Mouse (Mus musculus) 416B (cell line): Measurements from ENCODE around the gene Zfp334.

Source experiments
- DNase-seq: peaks from one replicate; pipeline ENCODE4 v3.0.0; 2011; ENCODE audit warnings: low read depth

Gene Zfp334

GRCm38 (mm10) chr2:165375478-165375877 is 12.6 kb downstream of the Zfp334 start:
- no peak for DNase-seq

- DNase-seq: peak; percentile 36
These were observed 17.0 kb downstream of the Zfp334 start for GRCm38 (mm10) chr2:165371066-165371465.

- DNase-seq: no peak
These were observed 17.7 kb downstream of the Zfp334 start for GRCm38 (mm10) chr2:165370348-165370747.

- DNase-seq: no peak
These were observed 19.6 kb downstream of the Zfp334 start, which contains the start of gene Zfp663 for GRCm38 (mm10) chr2:165368496-165368895. Zfp663 (minus strand) TSS chr2:165368729.

GRCm38 (mm10) chr2:165367868-165368439 is 20.1 kb downstream of the Zfp334 start:
- peak; percentile 6 for DNase-seq

GRCm38 (mm10) chr2:165367047-165367520 is 21.0 kb downstream of the Zfp334 start:
- DNase-seq: peak; percentile 94

GRCm38 (mm10) chr2:165364334-165365091 is 23.5 kb downstream of the Zfp334 start:
- DNase-seq: peak; percentile 59

GRCm38 (mm10) chr2:165363282-165363681 is 24.8 kb downstream of the Zfp334 start:
- DNase-seq: no peak

GRCm38 (mm10) chr2:165360861-165361260 is 27.2 kb downstream of the Zfp334 start:
- DNase-seq: peak; percentile 80

- no peak for DNase-seq
These were observed 36.1 kb downstream of the Zfp334 start for GRCm38 (mm10) chr2:165351828-165352513.

- no peak for DNase-seq
These were observed 38.6 kb downstream of the Zfp334 start for GRCm38 (mm10) chr2:165349466-165349865.

- no peak for DNase-seq
These were observed 41.9 kb downstream of the Zfp334 start for GRCm38 (mm10) chr2:165346180-165346579.

GRCm38 (mm10) chr2:165337191-165337590 is 50.9 kb downstream of the Zfp334 start:
- peak; percentile 78 for DNase-seq

- no peak for DNase-seq
These were observed 55.3 kb downstream of the Zfp334 start for GRCm38 (mm10) chr2:165332610-165333210.

- DNase-seq: peak; percentile 94
These were observed 58.4 kb downstream of the Zfp334 start for GRCm38 (mm10) chr2:165329703-165330102.

GRCm38 (mm10) chr2:165328746-165329145 is 59.3 kb downstream of the Zfp334 start:
- DNase-seq: peak; percentile 63

GRCm38 (mm10) chr2:165327386-165327785 is 60.7 kb downstream of the Zfp334 start:
- no peak for DNase-seq

- DNase-seq: peak; percentile 98
These were observed 61.5 kb downstream of the Zfp334 start, which contains the start of gene Elmo2 for GRCm38 (mm10) chr2:165326304-165327190. Elmo2 (minus strand) TSS chr2:165326479.

- peak; percentile 20 for DNase-seq
These were observed 62.3 kb downstream of the Zfp334 start for GRCm38 (mm10) chr2:165325521-165326303.
